Mouse (Mus musculus) hindlimb bud, embryonic 11.5 days (tissue): ENCODE data around the gene Mbtd1.
A peak's percentile ranks its signal among the peaks of the same experiment; 100 is the strongest.

Source experiments
- DNase-seq: peaks from one replicate; pipeline ENCODE4 v3.0.0-alpha.2; 2012; ENCODE audit warnings: low read depth, low spot score; ENCODE audit errors: extremely low spot score

Mbtd1 gene

GRCm38 (mm10) chr11:93948887-93949567 is 63.4 kb downstream of the Mbtd1 start:
- no peak for DNase-seq

GRCm38 (mm10) chr11:93950045-93950444 is 64.4 kb downstream of the Mbtd1 start:
- DNase-seq: no peak

- DNase-seq: no peak
Observed at GRCm38 (mm10) chr11:93952376-93952775, 66.7 kb downstream of the Mbtd1 start.

GRCm38 (mm10) chr11:93954738-93955255 is 69.1 kb downstream of the Mbtd1 start:
- DNase-seq: no peak

- DNase-seq: no peak
Observed at GRCm38 (mm10) chr11:93955256-93956150, 69.9 kb downstream of the Mbtd1 start.

GRCm38 (mm10) chr11:93956159-93956558 is 70.5 kb downstream of the Mbtd1 start, which contains the start of gene Nme2:
Nme2 (minus strand) TSS chr11:93956259.
- no peak for DNase-seq

GRCm38 (mm10) chr11:93957031-93957555 is 71.4 kb downstream of the Mbtd1 start:
- no peak for DNase-seq

GRCm38 (mm10) chr11:93957746-93958145 is 72.1 kb downstream of the Mbtd1 start:
- DNase-seq: no peak

GRCm38 (mm10) chr11:93961482-93961881 is 75.8 kb downstream of the Mbtd1 start:
- DNase-seq: no peak

- DNase-seq: no peak
Observed at GRCm38 (mm10) chr11:93963013-93963412, 77.4 kb downstream of the Mbtd1 start.

- DNase-seq: no peak
Observed at GRCm38 (mm10) chr11:93965391-93965790, 79.7 kb downstream of the Mbtd1 start.

GRCm38 (mm10) chr11:93967381-93967780 is 81.7 kb downstream of the Mbtd1 start:
- no peak for DNase-seq

- DNase-seq: peak; percentile 93
Observed at GRCm38 (mm10) chr11:93968005-93968847, 82.6 kb downstream of the Mbtd1 start, which contains the start of the genes Gm20390 and Nme1. Gm20390 (minus strand) TSS chr11:93968293. Nme1 (minus strand) TSS chr11:93968521.

GRCm38 (mm10) chr11:93968848-93969128 is 83.1 kb downstream of the Mbtd1 start:
- DNase-seq: no peak

GRCm38 (mm10) chr11:93969171-93969570 is 83.5 kb downstream of the Mbtd1 start:
- no peak for DNase-seq

GRCm38 (mm10) chr11:93969799-93970198 is 84.1 kb downstream of the Mbtd1 start:
- DNase-seq: no peak

GRCm38 (mm10) chr11:93972951-93973350 is 87.3 kb downstream of the Mbtd1 start:
- DNase-seq: no peak

- DNase-seq: no peak
Observed at GRCm38 (mm10) chr11:93979502-93980049, 93.9 kb downstream of the Mbtd1 start.

GRCm38 (mm10) chr11:93984619-93985018 is 99.0 kb downstream of the Mbtd1 start:
- no peak for DNase-seq

GRCm38 (mm10) chr11:93985265-93985664 is 99.6 kb downstream of the Mbtd1 start:
- no peak for DNase-seq
